Mouse (Mus musculus) stomach, postnatal 0 days (tissue): ENCODE measurements at regions not wholly inside any gene's neighbourhood (a gene's known extent, or its start where the extent isn't known, plus 50 kb on each side); places are given as distances from the start of the nearest gene placed in this dataset.

ENCODE experiments used
- ATAC-seq: fragments of 200-750 bp; cut with Nextera tagmentation; 2 replicates; pipeline ENCODE4 v1.8.0; 2017; ENCODE audit not compliant: low FRiP score, low TSS enrichment
- DNase-seq: peaks from one replicate; pipeline ENCODE4 v3.0.0-alpha.2; 2016; ENCODE audit warnings: low spot score
- H3K27ac ChIP-seq: fragments of 300-500 bp; sonication (generic); replicated peaks from 2 replicates; pipeline ENCODE4 v1.5.1; 2014; ENCODE audit warnings: mild to moderate bottlenecking, control low read depth
- H3K27me3 ChIP-seq: fragments of 300-500 bp; sonication (generic); 2 replicates; pipeline ENCODE4 v1.6.1; 2014; ENCODE audit warnings: low read length; ENCODE audit not compliant: control insufficient read depth, insufficient read depth
- H3K36me3 ChIP-seq: fragments of 300-500 bp; sonication (generic); 2 replicates; pipeline ENCODE4 v1.6.1; 2014; ENCODE audit warnings: low read length, mixed read lengths; ENCODE audit not compliant: control insufficient read depth, insufficient read depth
- H3K4me1 ChIP-seq: fragments of 300-500 bp; sonication (generic); replicated peaks from 2 replicates; pipeline ENCODE4 v1.6.1; 2014; ENCODE audit warnings: antibody characterized with exemption; ENCODE audit not compliant: control insufficient read depth, insufficient read depth
- H3K4me2 ChIP-seq: fragments of 300-500 bp; sonication (generic); replicated peaks from 2 replicates; pipeline ENCODE4 v1.6.1; 2014; ENCODE audit warnings: low read depth, mild to moderate bottlenecking, control low read depth, moderate library complexity
- H3K4me3 ChIP-seq: fragments of 300-500 bp; sonication (generic); 2 replicates; pipeline ENCODE4 v1.5.1; 2014; ENCODE audit warnings: low read depth, low read length, control low read depth
- H3K9ac ChIP-seq: fragments of 300-500 bp; sonication (generic); 2 replicates; pipeline ENCODE4 v1.6.1; 2014; ENCODE audit warnings: mild to moderate bottlenecking, low read length, control low read depth, mixed read lengths
- H3K9me3 ChIP-seq: fragments of 300-500 bp; sonication (generic); 2 replicates; pipeline ENCODE4 v1.6.1; 2016; ENCODE audit warnings: low read length; ENCODE audit not compliant: control insufficient read depth
- CTCF ChIP-seq: IDR thresholded peaks from 2 replicates; pipeline ENCODE4 v1.5.1; 2016; ENCODE audit warnings: antibody characterized with exemption, low read depth, mild to moderate bottlenecking, moderate library complexity
- EP300 ChIP-seq: optimal IDR thresholded peaks from 2 replicates; pipeline ENCODE3; 2016; ENCODE audit warnings: antibody characterized with exemption
- WGBS: fragments of 180-500 bp; shearing (Covaris S2); extraction: QIAGEN DNeasy Blood & Tissue Kit; methylation state at CpG from one replicate; pipeline ENCODE4 v1.1.7; 2014; 5-methylcytosine and 5-hydroxymethylcytosine counted together

GRCm38 (mm10) chr10:68842023-68842735, 118.7 kb downstream of the Tmem26 start:
- 38% methylated on average over 13 of the region's 13 CpGs for WGBS
- no peaks in the 10 kb centered on the region for H3K27me3 ChIP-seq
- H3K4me3 ChIP-seq = no peak overlapping the region
- ATAC-seq = no peak
- H3K9me3 ChIP-seq = no peaks in the 10 kb centered on the region
- H3K27ac ChIP-seq = no peak overlapping the region
- TF ChIP-seq EP300 = no peak
- TF ChIP-seq CTCF = no peak
- H3K36me3 ChIP-seq = no peaks in the 10 kb centered on the region
- no peaks in the 10 kb centered on the region for H3K4me1 ChIP-seq
- H3K4me2 ChIP-seq = no peak overlapping the region; the same call in 1 of the 2 replicates
- H3K9ac ChIP-seq = no peak overlapping the region
- no peak for DNase-seq

- TF ChIP-seq EP300 (no peak), CTCF (no peak)
- H3K27me3 ChIP-seq = no peaks in the 10 kb centered on the region
- WGBS = 86% methylated on average over 4 of the region's 4 CpGs
- no peaks in the 10 kb centered on the region for H3K36me3 ChIP-seq
- no peak overlapping the region for H3K4me3 ChIP-seq
- H3K27ac ChIP-seq = no peak overlapping the region
- ATAC-seq = no peak
- H3K9me3 ChIP-seq = no peaks in the 10 kb centered on the region
- H3K4me2 ChIP-seq = no peak overlapping the region
- no peaks in the 10 kb centered on the region for H3K4me1 ChIP-seq
- no peak overlapping the region for H3K9ac ChIP-seq
- DNase-seq = no peak
Observed at GRCm38 (mm10) chr10:68844066-68844465, 120.6 kb downstream of the Tmem26 start.

- Histone ChIP-seq H3K4me1 (no peaks in the 10 kb centered on the region), H3K4me2 (no peak overlapping the region), H3K9ac (no peak overlapping the region), H3K9me3 (no peaks in the 10 kb centered on the region), H3K27me3 (no peaks in the 10 kb centered on the region), H3K36me3 (no peaks in the 10 kb centered on the region), H3K27ac (no peak overlapping the region), H3K4me3 (no peak overlapping the region)
- no peak for DNase-seq
- ATAC-seq = no peak
- 94% methylated on average over 7 of the region's 8 CpGs for WGBS
- TF ChIP-seq CTCF (no peak), EP300 (no peak)
Observed at GRCm38 (mm10) chr10:68844596-68844995, 121.2 kb downstream of the Tmem26 start.

GRCm38 (mm10) chr10:68851153-68851552, 127.7 kb downstream of the Tmem26 start:
- DNase-seq (no peak), ATAC-seq (no peak)
- TF ChIP-seq EP300 (no peak), CTCF (no peak)
- no peak overlapping the region for H3K4me3 ChIP-seq
- 76% methylated on average over 3 of the region's 3 CpGs for WGBS
- no peaks in the 10 kb centered on the region for H3K36me3 ChIP-seq
- H3K4me2 ChIP-seq = no peak overlapping the region
- no peaks in the 10 kb centered on the region for H3K4me1 ChIP-seq
- H3K9me3 ChIP-seq = no peaks in the 10 kb centered on the region
- H3K27ac ChIP-seq = no peak overlapping the region
- H3K9ac ChIP-seq = no peak overlapping the region
- H3K27me3 ChIP-seq = no peaks in the 10 kb centered on the region

GRCm38 (mm10) chr10:68855934-68856891, 132.8 kb downstream of the Tmem26 start:
- H3K4me1 ChIP-seq = no peaks in the 10 kb centered on the region
- H3K4me3 ChIP-seq = no peak overlapping the region
- DNase-seq (no peak), ATAC-seq (no peak)
- TF ChIP-seq CTCF (no peak), EP300 (no peak)
- H3K9me3 ChIP-seq = no peaks in the 10 kb centered on the region
- no peak overlapping the region for H3K9ac ChIP-seq
- no peaks in the 10 kb centered on the region for H3K27me3 ChIP-seq
- no peak overlapping the region for H3K4me2 ChIP-seq
- no peak overlapping the region for H3K27ac ChIP-seq
- H3K36me3 ChIP-seq = no peaks in the 10 kb centered on the region
- WGBS = 52% methylated on average over 13 of the region's 13 CpGs
